Mouse (Mus musculus) right cerebral cortex, adult 18-20 months (tissue): Measurements from ENCODE around the gene Zfp689.
"Not testable (repeated sequence)": the region's sequence is repeated elsewhere in the genome, so short reads cannot be mapped to it uniquely, and the experiment has no call there.

ENCODE experiments used
- DNase-seq: peaks from one replicate; pipeline ENCODE4 v3.0.0; 2022; ENCODE audit warnings: mixed read lengths

Zfp689 gene

GRCm38 (mm10) chr7:127448521-127449300 lies at the start of gene Zfp689:
Gene Zfp689, minus strand, starts transcription at chr7:127449158.
- DNase-seq = peak; percentile 96

GRCm38 (mm10) chr7:127498407-127498806 lies 49.4 kb upstream of the Zfp689 start:
- DNase-seq = no peak

- no peak for DNase-seq
Observed at GRCm38 (mm10) chr7:127497382-127497781, 48.4 kb upstream of the Zfp689 start.

GRCm38 (mm10) chr7:127494648-127495047 lies 45.7 kb upstream of the Zfp689 start:
- no peak for DNase-seq

GRCm38 (mm10) chr7:127491846-127492245 lies 42.9 kb upstream of the Zfp689 start:
- DNase-seq = no peak

GRCm38 (mm10) chr7:127489982-127490381 lies 41.0 kb upstream of the Zfp689 start:
- no peak for DNase-seq

- DNase-seq = not testable (repeated sequence)
Observed at GRCm38 (mm10) chr7:127488364-127488763, 39.4 kb upstream of the Zfp689 start.

GRCm38 (mm10) chr7:127485416-127485815 lies 36.5 kb upstream of the Zfp689 start:
- no peak for DNase-seq

GRCm38 (mm10) chr7:127480321-127480720 lies 31.4 kb upstream of the Zfp689 start:
- no peak for DNase-seq

GRCm38 (mm10) chr7:127479318-127480225 lies 30.6 kb upstream of the Zfp689 start:
- DNase-seq = no peak

- peak; percentile 93 for DNase-seq
Observed at GRCm38 (mm10) chr7:127478635-127479317, 29.8 kb upstream of the Zfp689 start, which contains the start of gene Fbrs. Gene Fbrs, plus strand, starts transcription at chr7:127479199.

GRCm38 (mm10) chr7:127477687-127478634 lies 29.0 kb upstream of the Zfp689 start:
- peak; percentile 100 for DNase-seq

GRCm38 (mm10) chr7:127476855-127477254 lies 27.9 kb upstream of the Zfp689 start:
- no peak for DNase-seq

GRCm38 (mm10) chr7:127476336-127476735 lies 27.4 kb upstream of the Zfp689 start:
- DNase-seq = no peak

- DNase-seq = no peak
Observed at GRCm38 (mm10) chr7:127475186-127475740, 26.3 kb upstream of the Zfp689 start.

GRCm38 (mm10) chr7:127474378-127475070 lies 25.6 kb upstream of the Zfp689 start:
- DNase-seq = no peak

GRCm38 (mm10) chr7:127473705-127474104 lies 24.7 kb upstream of the Zfp689 start:
- DNase-seq = no peak

GRCm38 (mm10) chr7:127472060-127472459 lies 23.1 kb upstream of the Zfp689 start:
- no peak for DNase-seq

GRCm38 (mm10) chr7:127471646-127472010 lies 22.7 kb upstream of the Zfp689 start:
- no peak for DNase-seq

GRCm38 (mm10) chr7:127470743-127471645 lies 22.0 kb upstream of the Zfp689 start:
- peak; percentile 97 for DNase-seq
